Mouse (Mus musculus): ENCODE results near the gene Rassf7.

DNA sequence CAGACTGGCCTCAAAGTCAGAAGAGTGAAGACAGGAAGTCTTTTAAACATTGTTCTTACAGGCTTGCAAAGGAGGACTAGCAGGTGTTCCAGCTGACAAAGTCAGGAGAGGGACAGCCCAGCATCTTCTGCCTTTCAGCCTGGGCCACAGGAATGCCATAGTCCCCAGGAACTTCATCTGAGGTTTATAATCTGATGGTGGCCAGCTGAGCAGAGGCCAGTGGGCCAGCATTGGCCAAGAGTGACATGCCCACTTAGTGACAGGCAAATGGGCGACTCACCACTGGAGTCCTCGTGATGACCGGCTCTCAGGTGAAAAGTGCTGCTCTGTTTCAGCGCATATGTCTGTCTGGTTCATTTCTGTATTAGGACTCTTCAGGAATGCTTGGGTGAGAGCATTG is 14.9 kb downstream of the Rassf7 start:
- TF ChIP-seq CTCF (IDR thresholded peaks at IDR 0.05; ENCODE audit: borderline replicate concordance, insufficient read depth, low read depth, low read length) (no peak), POLR2A (IDR thresholded peaks at IDR 0.05; ENCODE audit: borderline replicate concordance, insufficient read depth, low read length) (no peak)

Data from cerebellum, adult 2 months (tissue).